Mouse (Mus musculus) erythroid progenitor cell, adult 5-6 weeks (primary cell): ENCODE results near the gene Grin3a. TPM values are rescaled to one million over a fixed set of nuclear protein-coding genes. Genes with fewer than 3 reads are reported as not detected.

Experiments used
- ATAC-seq: replicated peaks from 2 replicates; pipeline ENCODE4 v1.8.0; 2016; ENCODE audit warnings: moderate number of reproducible peaks, mild to moderate bottlenecking, moderate TSS enrichment, inconsistent platforms; ENCODE audit not compliant: poor library complexity, low FRiP score, severe bottlenecking
- total RNA-seq, 2 experiments: library from RNA; stranded (forward) in 1 of 2; stranded (reverse) in 1 of 2; fragments of 150-400 nt in 1 of 2; fragments of 186-747, 209-891 nt in 1 of 2; gene quantifications; 2 replicates each; pipeline versions ENCODE4 v1.2.3 to v1.2.4; 2015 to 2017; ENCODE audit warnings: low replicate concordance in 2 of 2

Grin3a gene
- total RNA-seq (2015; ENCODE audit: low replicate concordance) (not detected in 2 replicates), total RNA-seq (2017; ENCODE audit: low replicate concordance) (not detected in 2 replicates)

DNA sequence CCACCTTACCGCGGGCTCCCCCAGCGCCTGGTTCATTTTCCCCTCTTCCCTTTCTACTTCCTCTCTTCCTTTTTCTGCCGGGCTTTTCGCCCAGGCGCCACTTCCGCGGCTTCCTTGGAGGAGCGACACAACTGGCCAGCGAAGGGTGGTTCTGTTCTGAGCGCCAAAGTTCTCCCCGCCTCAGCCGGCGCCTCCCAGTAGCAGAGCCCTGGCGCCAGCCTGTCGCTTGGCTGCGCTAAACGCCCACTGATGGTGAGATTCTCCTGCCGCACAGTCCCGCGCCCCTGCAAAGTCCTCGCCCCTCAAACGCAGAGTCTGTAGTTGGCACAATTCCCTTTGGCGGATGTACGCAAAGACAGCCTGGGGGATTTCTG, at the start of gene Grin3a:
Grin3a (minus strand) TSS at position 133 of the 374 bp plus-strand sequence.
- no peak for ATAC-seq

DNA sequence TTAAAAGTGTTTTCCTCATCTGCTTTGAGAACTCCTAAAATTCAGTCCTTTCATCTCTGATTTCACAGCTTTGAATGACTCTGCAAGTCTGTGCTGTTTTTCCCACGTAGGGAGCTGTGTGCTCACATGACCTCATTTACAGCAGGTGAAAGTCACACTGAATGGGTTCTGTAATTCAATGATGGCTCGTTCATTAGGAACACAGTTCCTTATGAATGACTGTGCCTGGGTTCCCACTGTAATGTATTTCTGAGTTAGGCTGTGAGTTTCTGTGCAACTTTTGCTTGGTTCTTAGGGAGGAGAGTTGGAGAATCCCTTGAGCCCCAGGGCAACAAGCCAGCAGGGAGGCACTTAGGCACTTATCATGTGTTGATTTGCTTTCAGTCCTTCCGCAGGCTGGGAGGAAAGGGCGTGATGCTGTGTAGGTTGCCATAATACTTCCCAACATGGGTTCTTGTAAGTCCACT, 46.3 kb upstream of the Grin3a start:
- no peak for ATAC-seq

DNA sequence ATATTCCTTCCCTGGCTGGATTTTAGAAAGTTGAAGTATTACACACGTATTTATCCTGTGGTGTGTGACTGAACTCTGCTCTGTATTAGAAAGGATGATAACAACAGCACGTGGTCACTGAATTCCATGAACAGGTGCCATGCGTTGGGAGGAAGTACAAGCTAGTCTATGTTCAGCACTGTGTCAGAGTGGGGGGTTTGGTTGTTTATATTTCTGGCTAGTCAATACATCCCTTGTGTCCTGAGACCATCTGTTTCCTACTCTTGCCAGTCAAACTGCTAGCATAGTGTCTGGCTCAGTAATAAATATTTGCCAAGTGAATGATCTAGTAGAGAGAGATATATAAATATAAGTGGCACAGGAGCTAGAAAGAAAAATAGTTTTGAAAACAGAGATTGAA, 31.5 kb upstream of the Grin3a start:
- ATAC-seq, result no peak

DNA sequence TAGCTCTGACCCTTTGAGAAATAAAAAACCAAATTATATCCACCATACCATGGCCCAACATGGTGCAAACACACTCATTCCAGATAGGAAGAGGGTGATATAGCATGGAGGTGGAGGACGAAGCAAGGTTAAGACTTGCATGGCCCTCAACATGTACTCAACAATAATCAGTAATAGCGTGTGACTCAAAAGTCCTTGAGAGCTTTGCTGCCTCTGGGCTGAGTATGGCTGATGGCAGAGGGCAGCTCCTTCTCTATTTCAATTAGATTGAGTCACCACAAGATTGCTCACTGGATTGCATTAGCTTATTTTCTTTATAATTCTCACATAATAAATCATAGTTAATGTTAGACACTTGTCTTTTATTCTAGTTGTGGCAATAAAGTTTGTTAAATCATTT, 15.1 kb upstream of the Grin3a start:
- no peak for ATAC-seq

DNA sequence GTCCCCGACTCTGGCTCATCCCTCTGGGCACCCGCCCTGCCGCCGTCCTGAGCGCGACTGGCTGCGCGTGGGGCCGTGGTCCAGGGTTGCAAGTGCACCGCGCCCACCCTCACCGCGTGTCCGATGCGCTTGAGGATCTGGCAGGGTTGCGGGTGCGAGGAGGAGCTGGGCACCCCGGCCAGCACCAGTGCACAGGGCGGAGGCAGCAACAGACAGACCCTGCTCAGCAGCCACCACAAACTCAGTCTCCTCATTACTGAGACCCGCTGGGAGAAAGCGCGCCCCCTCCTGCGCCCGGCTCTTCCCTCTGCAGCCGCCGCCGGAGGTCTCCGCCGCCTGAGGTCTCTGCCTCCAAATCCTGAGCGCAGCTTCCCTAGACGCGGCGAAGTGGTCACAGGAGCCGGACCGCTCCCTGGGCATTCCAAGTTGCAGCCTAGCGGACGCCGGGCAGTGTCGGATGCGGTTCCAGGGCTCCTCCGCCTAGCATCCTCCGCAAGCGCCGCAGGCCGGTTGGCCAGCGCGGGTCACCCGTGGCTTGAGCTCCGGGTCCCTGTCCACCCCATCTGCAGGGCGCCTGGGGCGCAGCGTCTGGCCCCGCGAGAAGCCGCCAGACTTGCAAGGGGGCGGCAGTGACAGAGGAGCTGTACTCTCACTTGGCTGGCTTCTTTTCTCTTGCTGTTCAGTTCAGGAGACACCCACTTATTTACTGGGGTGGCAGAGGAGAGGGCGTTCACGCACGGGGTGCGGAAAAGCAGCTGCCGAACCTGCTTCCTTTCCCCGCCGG, 524 bp downstream of the Grin3a start:
- ATAC-seq, result no peak

DNA sequence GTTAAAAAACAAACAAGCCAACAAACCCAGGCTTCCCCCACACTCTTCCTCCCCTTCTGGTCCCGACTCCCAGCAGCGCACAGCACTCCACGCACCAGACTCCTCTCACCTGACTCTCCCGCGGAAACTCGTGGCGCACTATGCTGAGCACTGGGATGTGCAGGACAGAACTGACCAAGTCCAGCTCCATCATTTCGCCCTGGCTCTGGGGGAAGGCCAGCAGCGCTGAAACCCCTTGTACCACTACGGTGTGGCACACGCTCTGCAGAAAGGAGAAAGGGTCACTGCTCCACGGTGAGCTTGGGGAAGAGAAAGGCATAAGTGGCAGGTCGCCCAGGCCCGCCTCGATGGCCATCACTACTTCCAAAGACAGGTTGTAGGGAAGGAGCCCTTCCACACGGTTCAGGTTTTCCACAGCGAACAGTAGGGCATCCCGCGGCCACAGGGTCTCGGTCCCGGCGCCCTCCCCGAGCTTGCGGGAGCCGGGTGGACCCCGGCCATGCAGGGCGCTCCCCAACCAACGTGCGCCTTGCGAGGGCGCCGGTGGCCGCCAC, 1.2 kb downstream of the Grin3a start:
- no peak for ATAC-seq

DNA sequence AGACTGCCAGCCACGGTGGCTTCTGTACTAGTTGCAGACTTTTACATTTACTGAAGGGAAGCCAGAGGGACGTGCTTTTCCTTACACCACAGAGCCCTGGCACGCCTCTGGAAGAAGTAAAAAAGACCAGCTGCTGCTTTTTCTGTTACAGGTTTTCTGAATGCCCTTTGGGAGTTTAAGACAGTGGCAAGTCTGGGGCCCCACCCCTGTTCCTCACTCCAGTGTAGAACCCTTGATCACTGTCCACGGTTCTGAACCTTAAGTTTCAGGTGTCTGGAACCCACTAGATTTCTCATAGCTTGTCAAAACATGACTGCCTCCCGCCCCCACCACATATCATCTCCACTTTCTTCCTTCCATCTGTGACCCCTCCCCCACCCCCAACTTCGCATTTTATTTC, 1.8 kb downstream of the Grin3a start:
- no peak for ATAC-seq

DNA sequence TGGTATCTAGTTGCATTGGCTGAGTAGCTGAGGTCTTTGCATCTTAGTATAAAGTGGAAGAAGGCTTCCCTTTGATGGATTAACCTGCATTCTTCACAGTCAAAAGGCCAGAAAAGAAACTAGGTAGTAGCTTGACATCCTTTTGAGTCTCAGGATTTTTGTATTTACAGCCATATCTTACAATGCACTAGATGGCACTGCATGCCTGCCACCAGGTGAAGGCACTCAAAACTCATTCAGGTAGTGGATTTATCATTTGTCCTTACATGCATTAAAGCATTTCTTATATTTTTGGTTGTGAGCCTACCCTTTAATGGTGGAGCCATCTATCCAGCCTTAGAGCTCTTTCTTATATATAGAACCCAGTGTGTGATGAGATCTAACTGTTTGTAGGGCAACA, 13.5 kb downstream of the Grin3a start:
- no peak for ATAC-seq

DNA sequence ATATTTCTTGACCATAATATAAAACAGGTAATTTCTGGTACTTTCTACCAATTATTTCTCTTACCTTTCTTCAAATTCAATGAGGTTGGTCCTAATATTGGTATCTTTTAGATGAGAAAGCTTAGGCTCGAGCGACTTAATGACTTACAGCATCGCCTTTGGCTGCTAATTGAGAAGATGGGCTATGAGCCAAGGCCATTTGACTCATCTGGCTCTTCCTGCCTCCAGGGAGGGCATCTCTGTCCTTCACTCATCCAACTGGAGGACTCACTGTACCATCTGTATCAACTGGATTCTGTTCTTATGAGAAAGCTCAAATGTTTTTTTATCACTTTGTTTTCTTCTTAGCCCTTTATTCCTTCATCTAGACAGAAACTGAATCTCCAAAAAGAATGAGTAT, 31.7 kb downstream of the Grin3a start:
- ATAC-seq, result no peak

DNA sequence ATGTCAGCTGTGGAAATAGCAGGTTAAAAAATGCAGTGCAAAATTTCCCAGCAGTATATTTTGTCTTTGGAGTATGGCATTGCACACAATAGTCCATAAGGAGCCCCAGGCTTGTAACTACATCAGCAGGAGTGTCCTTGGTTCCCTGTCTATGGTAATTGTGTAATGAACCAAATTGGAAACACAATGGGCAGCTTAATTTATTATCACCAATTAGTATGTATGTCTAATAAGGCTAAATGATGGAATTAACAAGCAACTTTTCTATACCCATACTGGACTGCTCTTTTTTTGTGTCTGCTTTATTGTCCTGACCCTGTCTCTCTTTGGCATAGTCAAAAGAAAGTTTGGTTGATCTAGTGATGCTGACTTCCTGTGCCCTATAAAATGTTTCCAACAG, 38.8 kb downstream of the Grin3a start:
- no peak for ATAC-seq

DNA sequence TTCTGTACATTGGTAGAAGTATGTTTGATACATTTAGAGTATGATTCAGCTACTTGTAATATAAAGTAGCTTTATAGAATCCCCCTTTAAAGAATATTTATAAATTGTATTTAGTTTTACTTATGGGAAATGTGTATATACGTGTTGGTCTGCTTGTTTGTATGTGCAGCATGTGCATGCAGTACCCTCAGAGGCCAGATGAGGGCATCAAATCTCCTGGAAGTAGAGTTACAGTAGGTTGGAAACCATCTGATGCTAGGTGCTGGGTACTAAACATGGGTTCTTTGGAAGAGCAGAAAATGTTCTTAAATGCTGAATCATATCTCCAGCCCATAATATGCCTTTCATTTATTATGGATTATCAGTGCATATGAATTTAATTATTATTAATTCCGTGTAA, 46.2 kb downstream of the Grin3a start:
- ATAC-seq, result no peak

DNA sequence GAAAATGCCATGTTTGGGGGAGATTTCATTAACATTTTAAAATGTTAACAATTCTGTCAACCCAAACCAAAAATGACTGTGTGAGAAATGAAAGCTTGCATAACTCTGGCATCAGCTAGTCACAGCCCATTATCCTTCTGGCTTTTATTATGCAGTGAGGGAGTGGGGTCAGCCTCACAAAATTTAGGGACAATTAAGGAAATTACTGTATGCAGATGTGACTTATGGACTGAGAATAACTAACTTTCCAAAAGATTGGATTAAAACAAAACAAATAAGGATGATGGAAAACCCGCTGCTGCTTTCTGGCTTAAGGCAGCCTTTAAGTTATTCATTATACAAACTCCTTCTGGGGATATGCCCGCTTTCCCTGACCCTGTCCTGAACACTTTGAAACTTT, 56.6 kb downstream of the Grin3a start:
- no peak for ATAC-seq

DNA sequence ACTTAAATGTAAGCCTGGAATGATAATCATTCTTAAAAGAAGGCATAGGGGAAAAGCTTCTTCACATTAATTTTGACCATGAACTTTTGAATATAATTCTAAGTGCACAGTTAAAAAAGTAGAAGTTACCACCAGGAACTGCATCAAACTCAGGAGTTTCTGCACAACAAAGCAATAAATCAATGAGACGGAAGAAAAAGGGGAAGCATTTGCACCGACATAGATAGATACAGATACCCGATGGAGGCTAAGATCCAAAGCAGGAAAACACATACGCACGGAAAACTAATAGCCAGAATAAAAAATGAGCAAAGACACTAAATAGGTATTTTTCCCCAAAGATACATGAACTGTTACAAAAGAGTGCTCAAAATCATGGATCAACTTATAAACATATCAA, 102.7 kb downstream of the Grin3a start:
- ATAC-seq, result no peak

DNA sequence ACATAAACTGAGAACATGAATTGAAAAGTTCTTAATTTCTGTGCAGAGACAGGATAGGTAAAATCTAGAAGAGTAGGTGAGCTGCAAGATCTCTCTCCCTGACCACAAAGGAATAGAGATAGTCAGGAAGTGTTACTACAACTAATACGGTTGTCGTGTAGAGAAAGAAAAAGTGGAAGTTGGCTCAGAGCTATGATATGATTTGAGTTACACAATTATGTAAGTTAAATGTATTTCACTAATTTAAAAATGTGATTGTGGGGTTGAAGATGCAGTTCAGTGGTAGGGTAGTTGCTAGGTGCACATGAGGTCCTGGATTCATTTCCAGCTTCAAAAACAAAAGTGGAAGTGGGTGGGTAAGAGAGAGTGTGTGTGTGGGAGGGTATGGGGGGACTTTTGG, 103.6 kb downstream of the Grin3a start:
- no peak for ATAC-seq

DNA sequence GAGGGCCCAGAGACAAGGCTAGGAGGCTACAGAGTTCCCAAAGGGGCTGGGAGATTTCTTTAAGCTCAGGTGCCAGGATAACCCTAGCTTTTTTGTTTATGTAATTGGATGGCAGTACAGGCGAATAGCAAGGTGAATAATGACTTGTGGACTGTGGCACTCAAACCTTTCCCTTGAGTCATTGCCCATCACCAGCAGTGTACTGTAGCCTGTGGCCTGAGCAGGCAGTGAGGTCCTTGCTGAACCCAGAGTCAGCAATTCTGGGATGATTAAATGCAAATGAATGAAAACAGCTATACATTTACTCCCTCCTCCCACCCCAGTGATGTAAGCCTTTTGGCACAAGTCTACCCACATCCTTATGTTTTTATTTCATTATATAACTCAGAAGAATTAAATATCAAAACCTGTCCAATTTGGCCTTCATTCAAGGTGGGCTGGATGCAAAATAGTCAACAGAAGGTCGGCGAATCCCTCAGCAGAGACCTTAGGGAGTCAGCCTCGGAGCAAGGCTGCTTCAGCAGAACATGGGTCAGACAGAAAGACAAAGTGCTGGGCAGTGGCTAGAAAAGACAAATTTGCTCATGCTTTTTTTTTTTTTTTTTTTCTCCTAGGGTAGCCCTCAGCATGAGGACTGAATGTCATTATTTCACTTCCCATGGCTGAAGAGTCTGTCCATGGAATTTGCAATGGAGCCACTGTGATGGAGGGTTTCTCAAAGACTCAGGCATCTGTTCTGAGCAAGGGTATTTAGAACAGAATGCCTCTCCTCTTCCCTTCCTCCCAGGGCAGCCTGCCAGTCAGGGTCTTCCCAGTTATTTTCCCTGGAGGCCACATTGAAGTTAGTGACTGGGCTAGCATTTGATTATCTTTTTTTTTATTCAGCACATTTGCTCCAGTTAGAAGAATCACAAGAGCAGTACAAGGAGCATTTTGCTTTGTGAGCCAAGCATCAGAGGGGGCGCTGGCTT, 104.5 kb downstream of the Grin3a start:
- ATAC-seq, result no peak

DNA sequence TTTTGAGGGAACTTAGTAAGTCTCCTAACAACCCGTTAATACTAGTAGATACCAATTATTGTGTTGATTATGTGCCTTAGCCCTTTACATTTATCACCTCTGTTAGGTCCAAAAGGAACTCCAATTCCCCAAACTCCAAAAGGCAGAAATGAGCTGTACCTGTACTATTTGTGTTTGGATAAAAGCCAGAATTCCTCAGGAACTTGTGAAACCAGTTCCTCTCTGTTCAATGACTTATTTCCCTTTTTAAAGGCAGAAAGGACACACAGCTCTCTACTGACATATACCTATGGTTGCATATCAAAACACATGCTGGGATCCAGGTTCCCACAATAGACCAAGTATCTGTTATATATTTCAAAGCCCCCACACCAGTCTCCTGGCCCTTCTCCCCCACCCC, 106.0 kb downstream of the Grin3a start:
- ATAC-seq, result no peak

DNA sequence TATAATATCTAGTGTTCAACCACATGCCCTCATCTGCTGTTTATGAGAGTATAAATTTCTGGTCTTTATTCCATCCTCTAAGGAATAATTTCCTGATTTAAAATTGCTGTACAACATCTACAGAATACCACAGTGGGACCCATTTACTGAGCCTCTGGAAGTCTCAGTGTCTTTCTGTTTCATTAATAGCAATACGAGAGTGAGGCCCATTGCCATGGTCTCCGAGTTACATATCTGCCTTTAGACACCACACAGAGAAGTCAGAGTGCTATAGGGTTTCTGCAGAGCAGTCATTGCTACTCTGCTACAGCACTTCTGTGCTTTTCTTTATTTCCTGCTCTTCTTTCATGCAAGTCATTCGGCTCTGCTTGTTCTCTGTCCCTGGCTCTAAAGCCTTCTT, 116.2 kb downstream of the Grin3a start:
- no peak for ATAC-seq

DNA sequence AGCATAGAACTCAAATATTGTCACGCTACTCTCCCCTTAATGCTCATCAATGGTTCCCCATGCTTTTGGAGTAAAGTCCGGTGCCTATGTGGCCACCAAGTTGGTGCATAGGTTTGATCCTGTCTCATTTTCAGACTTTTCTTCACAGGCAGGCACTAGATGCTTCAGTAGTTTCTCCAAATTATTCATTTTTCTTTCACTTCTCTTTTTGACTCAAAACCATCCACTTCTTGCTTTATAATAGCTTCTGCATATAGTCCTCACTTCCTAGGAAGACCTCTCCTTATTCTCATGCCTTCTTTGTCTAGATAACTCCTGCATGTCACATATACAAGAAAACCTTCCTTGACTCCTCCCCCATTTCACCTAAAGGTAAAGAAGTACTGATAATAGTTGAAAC, 121.6 kb downstream of the Grin3a start:
- ATAC-seq, result no peak

DNA sequence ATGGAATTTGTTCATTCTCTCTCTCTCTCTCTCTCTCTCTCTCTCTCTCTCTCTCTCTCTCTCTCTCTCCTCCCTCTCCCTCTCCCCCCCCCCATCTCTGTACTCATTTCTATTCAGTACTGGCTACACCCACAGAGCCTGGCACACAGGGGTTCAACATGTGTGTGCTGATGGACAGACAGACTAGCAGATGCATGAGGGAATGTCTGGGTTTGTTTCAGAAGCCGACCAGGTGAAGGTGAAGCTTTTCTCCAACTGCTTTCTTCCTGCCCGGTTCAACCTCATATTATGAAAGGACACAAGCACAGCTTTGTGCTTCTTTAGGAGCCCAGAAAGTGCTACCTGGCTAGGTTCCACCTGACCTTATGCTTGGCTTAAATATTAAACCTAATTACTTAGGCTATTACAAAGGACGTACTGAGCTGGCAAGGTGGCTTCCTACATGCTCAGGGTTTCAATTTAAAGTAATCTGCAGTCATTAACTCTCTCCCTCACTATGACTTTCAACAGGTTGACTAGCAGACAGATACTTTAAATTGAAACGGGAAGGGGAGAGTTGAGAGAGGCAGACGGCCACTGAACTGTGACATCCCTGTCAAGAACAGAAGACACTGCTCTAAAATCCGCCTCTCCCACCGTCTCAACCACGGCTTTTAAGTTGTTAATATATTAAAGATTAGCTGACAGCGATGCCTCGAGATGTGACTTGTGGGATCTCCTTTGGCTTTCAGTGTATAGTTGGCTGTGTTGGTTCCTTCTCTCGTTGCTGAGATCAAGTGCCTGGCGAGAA, 153.9 kb downstream of the Grin3a start:
- no peak for ATAC-seq
